Mouse (Mus musculus) thymus, postnatal 0 days (tissue): Measurements from ENCODE around the gene Vps16. TPM values are rescaled to one million over a fixed set of nuclear protein-coding genes. Genes with fewer than 3 reads are reported as not detected.

Experiments used
- DNase-seq: peaks from one replicate; pipeline ENCODE4 v3.0.0-alpha.2; 2015; ENCODE audit warnings: low spot score
- polyA plus RNA-seq: library from polyadenylated mRNA; unstranded; fragments of >200 nt; fragmentation: Nextera tagmentation; extraction: Ambion mirVana; gene quantifications from 2 replicates; pipeline ENCODE4 v1.2.1, GENCODE M21; 2015

Vps16 gene
- polyA plus RNA-seq, 1 experiment from 2014 or later = 101 TPM

DNA sequence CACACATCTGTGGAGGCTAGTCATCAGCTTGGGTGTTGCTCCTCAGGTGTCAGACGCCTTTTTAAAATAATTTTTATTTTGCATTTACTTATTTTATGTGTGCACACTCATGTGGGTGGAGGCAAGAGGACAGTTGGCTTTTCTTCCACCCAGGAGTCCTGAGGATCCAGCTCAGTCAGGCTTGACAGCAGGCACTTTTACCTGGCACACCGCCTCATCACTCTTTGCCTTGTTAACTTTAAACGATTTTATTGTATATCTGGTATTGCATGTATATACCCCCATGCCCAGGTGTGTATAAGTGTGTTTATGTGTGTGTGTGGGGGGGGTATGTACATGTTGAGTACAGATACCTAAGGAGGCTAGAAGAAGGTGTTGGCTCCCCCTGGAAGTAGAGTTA, 33.7 kb downstream of the Vps16 start:
- no peak for DNase-seq

DNA sequence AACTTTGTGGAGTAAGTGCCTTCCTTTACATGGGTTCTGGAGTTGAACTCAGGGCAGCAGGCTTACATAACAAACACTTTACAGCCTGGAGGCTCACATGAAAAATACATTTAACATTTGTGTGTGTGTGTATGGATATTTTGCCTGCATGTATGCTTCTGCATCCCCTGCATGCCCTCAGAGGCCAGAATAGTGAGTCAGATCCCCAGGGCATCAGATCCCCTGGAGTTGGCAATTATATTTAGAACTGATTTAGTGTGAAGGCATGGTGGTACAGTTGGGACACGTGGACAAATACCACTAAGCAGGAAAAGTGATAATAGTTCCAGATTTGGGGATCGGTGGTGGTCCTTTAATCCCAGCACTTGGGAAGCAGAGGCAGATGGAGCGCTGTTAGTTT, 35.4 kb downstream of the Vps16 start:
- DNase-seq = no peak

- no peak for DNase-seq
These were observed 37.3 kb downstream of the Vps16 start for GRCm38 (mm10) chr2:130461287-130462071.

DNA sequence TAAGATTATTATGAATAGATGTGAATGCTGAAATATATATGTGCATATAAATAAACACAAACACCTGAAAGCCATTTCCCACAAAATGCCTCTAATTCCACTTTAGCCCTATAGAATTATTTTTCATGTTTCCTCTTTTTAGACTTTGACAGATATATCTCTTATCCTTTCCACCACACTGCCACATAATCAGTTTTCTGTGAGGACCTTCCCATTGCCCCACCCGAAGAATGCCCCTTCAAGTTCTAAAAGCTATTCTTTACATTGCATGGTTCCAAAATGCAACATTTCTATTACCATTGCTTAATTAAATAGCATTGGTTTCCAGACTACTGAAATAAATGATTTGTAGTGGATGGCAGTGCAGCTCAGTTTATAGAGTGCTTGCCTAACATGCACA, 42.3 kb downstream of the Vps16 start:
- no peak for DNase-seq

GRCm38 (mm10) chr2:130469366-130469765, 45.2 kb downstream of the Vps16 start:
- DNase-seq = no peak

DNA sequence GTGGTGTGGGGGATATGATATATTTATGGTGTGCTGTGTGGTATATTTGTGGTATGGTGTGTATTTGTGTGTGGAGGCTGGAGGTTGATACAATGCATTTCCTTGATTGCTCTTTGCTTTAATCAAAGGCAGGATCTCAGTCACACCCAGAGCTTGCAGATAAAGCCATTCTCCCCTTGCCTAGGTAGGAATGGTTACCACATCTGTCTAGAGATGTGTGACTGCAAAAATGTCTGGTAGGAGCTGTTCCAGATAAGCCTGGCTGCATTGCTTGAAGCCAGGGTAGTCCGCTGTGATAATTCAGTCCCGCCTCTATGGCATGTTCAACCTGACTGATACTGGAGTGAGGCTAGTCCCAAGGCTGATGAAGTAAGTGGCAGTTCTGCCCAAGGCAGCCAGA, 45.8 kb downstream of the Vps16 start:
- DNase-seq = no peak

DNA sequence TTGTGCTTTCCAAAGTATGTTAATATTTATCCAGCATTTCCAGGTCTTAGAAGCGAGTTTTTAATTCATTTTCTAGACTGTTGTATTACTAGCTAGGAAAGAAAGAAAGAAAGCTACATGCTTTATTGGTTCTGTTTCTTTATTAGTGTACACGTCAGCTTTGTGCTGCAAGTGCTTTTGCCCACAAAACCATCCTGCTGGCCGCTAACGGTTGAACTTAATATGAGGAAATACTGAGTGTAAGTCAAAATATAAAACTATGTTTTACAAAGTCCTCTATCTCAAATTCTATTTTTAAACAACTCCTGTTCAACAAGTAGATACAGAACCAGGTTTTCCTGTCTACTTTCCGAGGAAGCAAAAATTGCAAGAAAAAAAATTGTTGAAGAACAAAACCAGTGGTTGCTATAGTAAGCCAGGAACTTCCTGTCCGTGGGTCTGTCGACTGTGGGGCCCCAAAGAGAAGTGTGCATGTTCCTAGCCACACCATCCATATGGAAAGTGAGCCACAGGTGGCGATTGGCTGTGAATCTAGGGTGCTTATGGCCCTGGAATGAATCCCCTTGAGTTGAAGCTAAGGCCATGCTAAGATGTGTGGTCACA, 48.9 kb downstream of the Vps16 start:
- DNase-seq = peak; percentile 18

DNA sequence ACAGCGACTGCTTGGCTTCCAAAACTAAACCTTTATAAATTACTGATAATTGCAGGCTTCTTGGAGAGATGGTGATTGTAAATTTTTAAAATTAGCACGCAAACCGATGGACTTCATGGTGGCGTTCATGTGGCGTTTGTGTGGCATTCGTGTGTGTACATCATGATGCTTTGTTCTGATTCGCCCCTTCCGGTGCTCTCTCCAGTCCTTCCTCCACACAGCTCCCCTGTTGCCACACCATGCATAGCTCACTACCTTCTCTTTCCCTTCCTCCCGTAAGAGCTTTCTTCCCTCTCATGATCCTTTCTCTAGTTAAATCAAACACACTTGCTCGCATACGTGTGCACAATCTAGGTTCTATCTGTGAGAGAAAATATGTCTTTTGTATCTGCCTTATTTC, 51.6 kb downstream of the Vps16 start:
- DNase-seq = no peak

GRCm38 (mm10) chr2:130476666-130477297, 52.6 kb downstream of the Vps16 start:
- no peak for DNase-seq

DNA sequence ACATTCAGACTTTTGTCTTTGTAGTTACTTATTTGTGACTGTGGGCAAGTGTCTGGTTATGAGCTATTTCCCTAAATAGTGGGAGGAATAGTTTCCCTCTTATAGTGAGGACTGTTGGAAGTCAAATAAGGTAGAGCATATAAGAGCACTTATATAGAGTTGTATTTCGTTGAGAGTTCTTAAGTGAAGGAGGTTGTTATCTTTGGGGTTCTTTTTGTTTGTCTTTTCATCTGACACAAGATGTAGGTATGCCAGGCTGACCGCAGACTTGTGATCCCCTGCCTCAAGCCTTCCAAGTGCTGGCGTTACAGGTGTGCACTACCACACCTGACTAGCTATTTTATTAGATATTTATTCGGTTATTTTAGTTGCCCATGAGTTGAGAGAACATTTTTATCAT, 58.0 kb downstream of the Vps16 start:
- no peak for DNase-seq

DNA sequence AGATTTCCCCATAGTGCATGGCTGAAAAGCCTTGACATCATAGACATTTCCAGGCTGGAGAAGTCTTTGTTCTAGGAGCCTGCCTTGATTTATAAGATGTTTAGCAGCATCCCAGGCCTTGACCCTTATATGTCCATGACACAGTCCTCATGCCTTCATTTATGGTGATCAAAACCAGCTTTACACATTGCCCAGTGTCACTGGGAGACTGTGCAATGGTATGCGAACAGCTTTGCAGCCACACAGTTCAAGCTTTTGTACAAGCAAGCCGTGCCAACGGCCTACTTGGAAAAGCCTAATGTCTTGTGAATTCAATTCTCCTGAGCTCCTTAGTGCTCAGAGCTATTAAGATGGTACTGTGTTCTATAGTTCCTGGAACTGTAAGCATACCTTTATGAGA, 58.6 kb downstream of the Vps16 start:
- DNase-seq = no peak

DNA sequence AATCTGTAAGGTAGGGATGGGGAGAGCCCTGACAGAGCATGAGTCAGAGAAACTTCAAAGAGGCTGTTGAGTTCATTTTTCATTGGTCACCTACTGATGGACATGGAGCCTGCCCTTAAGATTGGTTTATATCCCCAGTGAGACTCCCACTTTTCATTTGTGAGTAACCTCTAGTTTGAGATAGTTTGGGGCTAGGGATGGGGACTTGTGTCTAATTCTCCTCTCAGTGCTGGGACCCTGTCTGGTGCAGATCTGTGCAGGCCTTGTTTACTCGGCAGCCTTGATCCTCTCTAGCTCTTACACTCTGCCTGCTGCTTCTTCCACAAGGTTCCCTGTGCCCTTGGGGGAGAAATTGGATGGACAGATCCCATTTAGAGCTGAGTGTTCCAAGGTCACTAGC, 60.1 kb downstream of the Vps16 start:
- DNase-seq = no peak

DNA sequence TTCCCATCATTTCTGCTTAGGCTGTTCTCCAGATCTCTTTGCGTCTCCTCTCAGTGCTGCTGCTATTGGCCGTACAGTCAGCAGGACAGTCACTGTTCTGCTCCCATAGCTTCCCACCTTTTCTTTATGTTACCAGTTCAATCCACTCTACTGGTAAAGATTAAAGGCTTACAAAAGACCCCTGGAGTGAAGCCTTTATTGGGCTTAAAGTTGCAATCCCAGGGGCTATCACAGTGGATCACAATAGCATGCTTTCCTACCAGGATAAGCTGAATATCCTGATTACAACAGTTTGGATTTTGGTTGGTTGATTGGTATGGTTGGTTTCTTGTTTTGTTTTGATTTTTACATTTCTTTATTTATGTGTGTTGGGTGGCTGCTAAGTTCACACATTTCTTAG, 63.9 kb downstream of the Vps16 start:
- no peak for DNase-seq

GRCm38 (mm10) chr2:130488600-130488999, 64.5 kb downstream of the Vps16 start:
- no peak for DNase-seq

GRCm38 (mm10) chr2:130491162-130491561, 67.0 kb downstream of the Vps16 start:
- no peak for DNase-seq

DNA sequence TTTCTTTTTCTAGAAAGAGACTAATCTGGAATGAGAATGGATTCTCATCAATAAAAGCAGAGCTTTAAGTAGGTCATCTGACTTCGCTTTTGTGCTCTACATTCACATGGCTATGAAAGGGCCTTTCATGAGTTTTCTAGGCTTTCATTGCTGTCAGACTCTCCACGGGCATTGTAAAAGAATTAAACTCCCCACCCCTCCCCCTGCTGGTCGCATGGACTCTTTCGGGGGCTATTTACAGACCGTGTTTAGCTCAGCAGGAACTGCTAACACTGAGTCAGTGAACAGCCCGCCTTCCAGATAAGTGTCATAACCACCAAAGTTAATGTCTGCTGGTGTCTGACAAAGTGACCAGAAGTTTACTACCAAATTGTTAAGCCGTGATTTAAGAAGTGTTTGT, 67.4 kb downstream of the Vps16 start:
- peak; percentile 11 for DNase-seq

Other genes starting within 250 kb of the Vps16 start
- gene Snrpb, start 244.9 kb upstream of the Vps16 start, polyA plus RNA-seq = 686 and 699 TPM in 2 replicates
- gene Tmc2, start 229.1 kb upstream of the Vps16 start, polyA plus RNA-seq = 0.05 TPM in 1 of 2 replicates, not detected in the other
- 322 and 360 TPM in 2 replicates for gene Nop56, start 149.9 kb upstream of the Vps16 start, polyA plus RNA-seq
- 134 and 146 TPM in 2 replicates for gene Idh3b, start 139.8 kb upstream of the Vps16 start, polyA plus RNA-seq
- 0.12 and 0.15 TPM in 2 replicates for gene Ebf4, start 129.2 kb upstream of the Vps16 start, polyA plus RNA-seq
- gene Cpxm1, start 26.8 kb upstream of the Vps16 start, polyA plus RNA-seq = 4.8 and 4.9 TPM in 2 replicates
- not detected in 2 replicates for gene Gm28372, start 19.1 kb upstream of the Vps16 start, polyA plus RNA-seq
- gene 1700020A23Rik, start 19.1 kb upstream of the Vps16 start, polyA plus RNA-seq = not detected in 2 replicates
- gene Tmem239, start 17.9 kb upstream of the Vps16 start, polyA plus RNA-seq = not detected in 2 replicates
- gene Pced1a, start 362 bp downstream of the Vps16 start, polyA plus RNA-seq = 6.5 and 8.0 TPM in 2 replicates
- gene Ptpra, start 25.9 kb downstream of the Vps16 start, polyA plus RNA-seq = 73.8 and 85.4 TPM in 2 replicates
- gene Mrps26, start 139.4 kb downstream of the Vps16 start, polyA plus RNA-seq = 140 and 150 TPM in 2 replicates
- 0.55 and 1.3 TPM in 2 replicates for gene Oxt, start 151.8 kb downstream of the Vps16 start, polyA plus RNA-seq
- gene Avp, start 158.2 kb downstream of the Vps16 start, polyA plus RNA-seq = 1.6 and 2.7 TPM in 2 replicates
- gene Fastkd5, start 205.7 kb downstream of the Vps16 start, polyA plus RNA-seq = 13.6 and 16.7 TPM in 2 replicates
- gene Ubox5, start 205.7 kb downstream of the Vps16 start, polyA plus RNA-seq = 8.6 and 9.3 TPM in 2 replicates
- 0.55 and 0.58 TPM in 2 replicates for gene Lzts3, start 218.5 kb downstream of the Vps16 start, polyA plus RNA-seq
- 59.0 and 61.4 TPM in 2 replicates for gene Ddrgk1, start 240.3 kb downstream of the Vps16 start, polyA plus RNA-seq
- gene Itpa, start 243.3 kb downstream of the Vps16 start, polyA plus RNA-seq = 107 and 112 TPM in 2 replicates